Mouse (Mus musculus) spleen, postnatal 10 days (tissue): ENCODE measurements around the gene Pls1.

Source experiments
- DNase-seq, 2 experiments: peaks; one replicate each; pipeline ENCODE4 v3.0.0; 2021 to 2022; ENCODE audit warnings: low spot score in 2 of 2

The Pls1 gene

GRCm38 (mm10) chr9:95705371-95705770 lies 139.7 kb downstream of the Pls1 start:
- no peak for DNase-seq

- no peak for DNase-seq
Measured at GRCm38 (mm10) chr9:95704078-95704477, 141.0 kb downstream of the Pls1 start.
